20 mouse cellular contexts compared by ENCODE assay signal in the genomic region with DNA sequence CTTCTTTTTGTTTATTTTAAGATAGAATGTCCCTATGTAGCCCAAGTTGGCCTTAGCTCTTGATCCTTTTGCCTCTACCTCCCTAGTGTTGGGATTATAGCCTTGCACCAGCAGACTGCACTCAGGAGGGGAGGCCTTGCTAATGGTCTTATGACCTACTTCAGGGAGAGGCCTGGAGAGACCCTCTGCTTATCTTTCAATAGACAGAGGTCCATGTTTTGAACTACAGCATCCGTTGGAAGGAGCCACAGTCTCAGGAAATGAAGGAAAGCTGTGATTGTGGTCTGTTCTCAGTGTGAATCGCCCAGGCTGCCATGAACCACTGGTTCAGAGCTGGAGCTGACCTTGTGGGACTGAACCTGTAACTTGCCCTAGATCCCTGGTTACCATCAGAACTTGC. TPM values are rescaled to one million over a fixed set of nuclear protein-coding genes. Genes with fewer than 3 reads are reported as not detected.
"Had no signal": no experiment of that assay in that cellular context is flagged by ENCODE, and none has a peak within 500 bp of the region (broad histone marks: within the 10 kb centered on the region; RNA-seq: fewer than 3 reads in every experiment).

No protein-coding gene starts in this region.

RNA-seq across cellular contexts. Expression of a gene that starts 27.1 kb away (rescaled TPM):
- total RNA-seq: gastrocnemius, adult 18-20 months; gastrocnemius, postnatal 36 days; heart, postnatal 4 days; left cerebral cortex, postnatal 4 days had no signal
- polyA plus RNA-seq: gonadal fat pad, adult 2 months; heart, embryonic 10.5 days; heart, embryonic 12.5 days; heart, embryonic 14.5 days; heart, embryonic 16.5 days; hindbrain, embryonic 14.5 days; hindbrain, embryonic 16.5 days; inflammation-experienced regulatory T-cells, adult 6 months; kidney, adult 2 months; kidney, postnatal 0 days; large intestine, adult 2 months; limb, embryonic 13.5 days; limb, embryonic 15.5 days; liver, adult 2 months; liver, embryonic 12.5 days; liver, embryonic 14.5 days had no signal
